Mouse (Mus musculus): ENCODE measurements at regions not wholly inside any gene's neighbourhood (a gene's known extent, or its start where the extent isn't known, plus 50 kb on each side); places are given as distances from the start of the nearest gene placed in this dataset.

- TF ChIP-seq CTCF (IDR thresholded peaks at IDR 0.05) (no peak), EP300 (IDR thresholded peaks at IDR 0.05) (no peak)
These were observed 66.5 kb upstream of the Rcn1 start for GRCm38 (mm10) chr2:105465630-105466029.
